Mouse (Mus musculus): Measurements from ENCODE around the gene Slc38a10.
A peak's percentile ranks its signal among the peaks of the same experiment; 100 is the strongest.

Slc38a10 gene

DNA sequence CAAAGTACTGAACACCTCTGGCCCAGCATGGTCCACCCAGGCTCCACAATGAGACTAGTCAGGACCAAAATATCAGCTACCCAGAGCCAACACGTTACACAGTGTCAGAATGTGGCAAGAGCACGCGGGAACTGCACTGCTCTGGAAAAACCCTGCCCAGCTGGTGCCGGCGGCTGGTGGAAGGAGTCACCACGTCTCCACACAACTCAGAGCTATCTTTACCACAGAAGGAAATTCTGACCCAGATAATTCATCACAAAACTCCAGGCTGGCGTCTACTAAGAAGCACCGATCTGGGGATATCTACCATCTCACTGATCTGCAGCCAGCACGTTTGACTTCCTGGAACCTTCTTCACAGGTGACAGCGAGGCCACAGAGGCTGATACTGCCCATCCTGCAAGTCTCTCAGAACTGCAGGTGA lies 11.8 kb downstream of the Slc38a10 start:
- no peak for DNase-seq (ENCODE audit: low spot score in 2 of 2)

GRCm38 (mm10) chr11:120137625-120138004 lies 13.5 kb downstream of the Slc38a10 start:
- DNase-seq (ENCODE audit: low spot score in 2 of 2), result no peak

DNA sequence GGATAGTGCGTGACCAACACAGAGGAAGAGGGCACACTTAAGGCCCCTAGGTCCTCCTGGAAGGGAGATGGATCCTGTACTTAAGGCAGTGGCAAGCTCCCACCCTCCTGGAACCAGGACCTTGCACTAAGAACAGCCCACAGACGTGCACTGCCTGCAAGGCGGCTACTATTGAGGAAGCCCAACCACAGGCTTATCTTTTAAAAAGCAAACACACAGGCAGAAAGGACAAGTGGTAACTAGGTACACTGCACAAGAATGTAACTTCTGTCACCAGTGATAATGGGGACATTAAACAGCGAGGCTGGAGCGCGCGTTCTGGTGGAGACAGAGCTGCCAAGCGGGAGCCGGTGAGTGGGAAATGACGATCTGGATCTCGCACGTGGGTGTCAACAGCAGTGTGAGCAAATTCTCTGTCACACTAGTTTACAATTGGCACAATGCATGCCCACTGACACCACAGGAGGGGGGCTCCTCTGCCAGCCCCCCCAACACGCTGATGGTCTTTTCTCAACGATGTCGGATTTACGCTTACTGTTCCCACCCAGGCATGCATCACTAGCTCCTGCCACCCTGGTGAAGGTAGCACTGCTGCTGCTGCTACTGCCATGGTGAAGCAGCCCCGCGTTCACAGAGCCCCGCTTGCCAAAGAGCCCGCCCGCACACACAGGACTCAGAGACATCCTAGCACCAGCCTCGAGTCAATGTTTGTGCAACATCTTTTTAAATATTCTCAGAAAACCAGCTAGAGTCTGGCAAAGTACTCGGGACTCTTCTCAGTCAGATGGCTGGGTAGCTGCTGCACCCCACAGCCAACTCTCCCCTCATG lies 14.1 kb downstream of the Slc38a10 start:
- DNase-seq (ENCODE audit: low spot score in 2 of 2), result no peak

- no peak for DNase-seq (ENCODE audit: low spot score in 2 of 2)
These were observed 15.0 kb downstream of the Slc38a10 start for GRCm38 (mm10) chr11:120136195-120136594.

GRCm38 (mm10) chr11:120134847-120135530 lies 16.2 kb downstream of the Slc38a10 start:
- DNase-seq (ENCODE audit: low spot score in 2 of 2), result no peak

DNA sequence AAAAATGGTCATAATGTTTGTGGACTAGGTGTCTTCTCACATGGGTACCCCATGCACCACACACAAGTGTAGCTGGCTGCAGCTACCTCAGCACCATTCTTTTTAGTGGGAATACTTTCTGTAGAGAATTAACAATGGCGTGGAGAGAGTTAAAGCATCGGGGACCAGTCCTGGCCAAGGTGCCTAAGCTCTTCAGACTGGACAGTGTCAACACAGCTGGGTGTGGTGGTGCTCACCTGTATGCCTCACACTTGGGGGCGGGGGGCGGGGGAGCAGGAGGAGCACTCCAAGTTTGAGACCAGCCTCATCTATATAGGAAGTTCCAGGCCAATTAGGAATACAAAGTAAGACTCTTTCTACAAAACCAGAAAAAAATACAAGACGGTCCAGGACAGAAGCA lies 17.0 kb downstream of the Slc38a10 start:
- no peak for DNase-seq (ENCODE audit: low spot score in 2 of 2)

GRCm38 (mm10) chr11:120129281-120129680 lies 21.9 kb downstream of the Slc38a10 start:
- no peak for DNase-seq (ENCODE audit: low spot score in 2 of 2)

DNA sequence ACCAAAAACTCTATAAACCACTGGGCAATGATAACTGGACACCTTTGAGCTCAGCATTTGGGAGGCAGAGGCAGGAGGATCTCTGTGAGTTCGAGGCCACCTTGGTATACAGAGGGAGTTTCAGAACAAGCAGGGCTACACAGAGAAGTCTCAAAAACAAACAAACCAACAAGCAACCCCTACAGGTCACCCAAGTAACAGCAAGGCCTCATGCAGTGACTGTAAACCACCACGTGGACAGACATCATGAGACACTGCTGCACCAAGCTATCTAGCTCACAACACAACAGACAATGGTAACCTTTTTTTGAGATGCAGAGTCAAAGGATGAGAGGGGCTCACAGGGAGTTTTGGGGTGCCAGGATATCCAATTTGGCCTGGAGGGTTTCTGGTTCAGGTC lies 24.3 kb downstream of the Slc38a10 start:
- no peak for DNase-seq (ENCODE audit: low spot score in 2 of 2)

DNA sequence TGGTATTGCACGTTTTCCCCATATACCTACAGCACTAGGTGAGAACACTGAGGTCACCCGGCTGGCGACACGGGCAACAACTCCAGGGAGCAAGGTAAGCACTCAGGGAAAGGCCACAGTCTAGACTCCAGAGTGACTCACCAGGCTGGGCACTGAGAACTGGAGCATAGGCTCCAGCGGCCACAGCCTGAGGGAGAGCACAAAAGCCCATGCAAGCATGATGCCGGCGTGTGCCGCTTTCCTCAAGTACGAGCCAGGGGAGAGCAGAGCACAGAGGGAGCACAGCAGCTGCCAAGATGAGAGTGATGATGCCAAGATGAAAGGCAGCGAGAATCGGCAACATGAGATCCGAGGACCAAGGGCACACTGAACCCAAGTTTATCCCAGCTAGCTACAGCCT lies 29.0 kb downstream of the Slc38a10 start:
- no peak for DNase-seq (ENCODE audit: low spot score in 2 of 2)

GRCm38 (mm10) chr11:120120642-120121420 lies 30.3 kb downstream of the Slc38a10 start:
- DNase-seq (ENCODE audit: low spot score in 2 of 2), result peak in 1 of 2 experiments; percentile 48

GRCm38 (mm10) chr11:120119936-120120541 lies 31.1 kb downstream of the Slc38a10 start:
- no peak for DNase-seq (ENCODE audit: low spot score in 2 of 2)

DNA sequence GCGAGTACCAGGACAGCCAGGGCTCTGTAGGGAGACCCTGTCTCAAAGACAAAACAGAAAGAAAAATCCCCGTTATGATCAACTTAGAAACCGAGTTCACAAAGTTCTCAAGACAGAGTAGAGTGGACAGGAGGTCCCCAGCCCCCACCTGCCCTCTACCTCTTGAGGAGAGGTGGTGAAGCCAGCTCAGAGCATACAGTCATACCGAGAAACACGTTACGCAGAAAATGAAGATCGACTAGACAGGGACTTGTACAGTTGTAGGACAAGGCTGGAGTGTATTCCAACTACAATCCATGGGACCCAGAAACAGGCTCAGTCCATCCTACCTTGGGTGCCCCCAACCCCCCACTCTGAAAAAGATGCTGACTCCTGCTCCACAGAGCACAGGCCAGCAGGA lies 32.0 kb downstream of the Slc38a10 start:
- DNase-seq (ENCODE audit: low spot score in 2 of 2), result no peak

DNA sequence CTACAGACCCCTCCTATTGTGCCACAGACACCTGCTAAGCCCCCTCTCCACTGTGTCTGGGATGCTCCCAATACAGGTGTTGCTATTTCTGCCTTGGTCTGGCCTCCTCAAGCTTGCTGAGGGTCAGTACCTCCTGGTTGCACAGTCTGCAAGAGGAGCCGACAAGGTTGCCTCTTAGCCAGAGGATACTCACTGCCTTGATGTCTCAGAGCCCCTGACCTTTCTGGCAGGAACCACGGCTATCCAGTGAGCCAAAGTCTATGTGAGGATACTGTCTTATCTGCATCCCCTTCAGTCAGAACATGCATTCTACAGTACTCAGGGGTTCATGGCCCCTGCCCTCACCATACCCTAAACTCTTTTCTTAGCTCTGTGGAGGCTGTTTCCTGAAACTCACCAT lies 33.5 kb downstream of the Slc38a10 start:
- DNase-seq (ENCODE audit: low spot score in 2 of 2), result no peak

GRCm38 (mm10) chr11:120114488-120115215 lies 36.5 kb downstream of the Slc38a10 start:
- no peak for DNase-seq (ENCODE audit: low spot score in 2 of 2)

GRCm38 (mm10) chr11:120112136-120112535 lies 39.0 kb downstream of the Slc38a10 start:
- no peak for DNase-seq (ENCODE audit: low spot score in 2 of 2)

DNA sequence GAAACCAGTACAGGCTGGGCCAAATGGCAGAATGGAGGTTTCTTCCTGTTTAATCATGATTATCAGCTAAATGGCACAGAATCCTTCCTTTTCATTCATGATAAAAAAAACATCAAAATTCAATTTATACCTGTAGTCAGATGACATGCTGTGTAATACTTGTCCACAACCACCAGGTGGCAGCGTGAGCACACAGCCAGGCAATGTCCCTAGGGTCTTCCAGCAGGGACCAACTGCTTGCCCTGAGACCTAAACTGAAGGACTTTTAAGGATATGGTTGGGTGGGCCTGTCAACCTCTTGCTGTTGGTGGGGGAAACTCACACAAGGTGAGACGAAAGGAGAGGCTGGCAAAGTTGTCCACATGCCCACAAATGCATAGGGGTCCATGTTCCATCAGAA lies 40.1 kb downstream of the Slc38a10 start:
- peak in 1 of 2 experiments; percentile 64 for DNase-seq (ENCODE audit: low spot score in 2 of 2)

DNA sequence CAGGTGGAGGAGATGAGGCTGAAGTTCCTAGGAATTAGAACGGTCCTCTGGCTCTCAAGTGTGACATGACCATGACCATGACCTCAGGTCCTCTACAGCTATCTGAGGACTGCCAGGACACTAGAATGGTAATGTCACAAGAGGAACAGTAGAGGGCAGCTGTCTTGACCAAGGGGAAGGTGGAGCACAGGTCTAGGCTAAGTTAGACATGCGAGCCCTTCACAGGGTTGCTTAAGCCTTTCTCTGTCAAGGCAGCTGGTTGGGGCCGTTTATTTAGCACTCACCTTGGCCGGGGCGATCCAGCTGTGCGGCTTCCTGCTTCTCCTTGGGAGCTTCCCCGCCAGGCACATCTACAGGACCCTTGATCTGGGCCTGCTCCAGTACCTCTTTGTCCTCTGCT lies 40.6 kb downstream of the Slc38a10 start:
- DNase-seq (ENCODE audit: low spot score in 2 of 2), result no peak

DNA sequence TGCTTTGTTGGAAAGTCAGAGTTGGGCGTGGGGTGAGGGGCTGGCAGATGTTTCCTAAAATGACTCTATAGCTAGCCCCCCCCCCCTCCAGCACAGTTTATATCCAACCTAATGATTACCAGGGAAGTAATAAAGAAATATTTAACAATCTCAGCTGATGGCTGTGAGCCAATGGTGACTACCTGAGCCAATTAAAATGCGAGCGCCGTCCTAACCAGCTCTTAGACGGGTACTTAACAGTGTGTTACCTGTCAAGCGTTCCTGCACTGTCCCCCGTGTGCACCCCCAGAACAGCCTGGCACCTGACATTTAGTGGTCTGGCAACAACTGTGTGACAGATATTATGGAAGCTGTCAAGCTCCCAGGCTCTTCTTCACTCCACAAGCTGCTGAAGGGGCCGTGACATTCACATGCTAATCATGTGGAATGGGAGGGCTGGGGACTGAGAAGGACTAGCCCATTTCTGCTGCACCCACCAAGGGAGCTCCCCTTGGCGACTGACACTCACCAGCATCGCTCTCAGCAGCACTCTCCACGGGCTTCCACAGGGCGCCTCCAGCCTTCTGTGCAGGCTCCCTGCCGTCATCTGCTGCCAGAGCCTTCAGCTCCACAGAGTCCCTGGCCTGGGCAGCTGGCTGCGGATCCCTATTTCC lies 41.5 kb downstream of the Slc38a10 start:
- no peak for DNase-seq (ENCODE audit: low spot score in 2 of 2)

DNA sequence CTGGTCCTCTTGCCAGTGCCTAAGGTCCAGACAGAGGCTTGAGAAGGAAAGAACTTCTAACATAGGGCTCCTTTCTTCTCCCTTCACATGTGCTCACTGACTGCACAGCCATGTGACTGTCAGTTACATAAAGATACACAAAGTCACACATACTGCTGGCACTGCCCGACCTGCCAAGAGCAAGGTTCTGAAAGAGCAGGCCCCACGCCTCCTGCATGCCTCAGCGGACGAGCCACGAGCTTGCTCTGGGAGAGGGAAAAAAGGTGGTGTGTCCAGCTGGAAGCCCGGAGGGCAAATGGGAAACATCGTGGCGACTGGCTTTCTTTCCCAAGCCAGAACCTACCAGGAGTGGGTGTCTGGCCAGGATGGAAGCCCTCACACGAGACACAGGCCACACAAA lies 43.4 kb downstream of the Slc38a10 start:
- no peak for DNase-seq (ENCODE audit: low spot score in 2 of 2)

- no peak for DNase-seq (ENCODE audit: low spot score in 2 of 2)
These were observed 44.1 kb downstream of the Slc38a10 start for GRCm38 (mm10) chr11:120107026-120107425.
